Mouse (Mus musculus) liver, postnatal 0 days (tissue): ENCODE measurements around the gene Cyp46a1. TPM values are rescaled to one million over a fixed set of nuclear protein-coding genes. Genes with fewer than 3 reads are reported as not detected.

ENCODE experiments used
- ATAC-seq: fragments of 200-750 bp; cut with Nextera tagmentation; 2 replicates; pipeline ENCODE4 v1.8.0; 2017; ENCODE audit warnings: mild to moderate bottlenecking, moderate library complexity
- DNase-seq: peaks from one replicate; pipeline ENCODE4 v3.0.0-alpha.2; 2016
- H3K27ac ChIP-seq: fragments of 300-500 bp; sonication (generic); 2 replicates; pipeline ENCODE4 v1.5.1; 2014; ENCODE audit warnings: antibody characterized with exemption, moderate library complexity, mild to moderate bottlenecking, low read depth
- H3K27me3 ChIP-seq: fragments of 300-500 bp; sonication (generic); 2 replicates; pipeline ENCODE4 v1.6.1; 2014; ENCODE audit warnings: low read length, control low read depth, mixed read lengths; ENCODE audit not compliant: insufficient read depth
- H3K36me3 ChIP-seq: fragments of 300-500 bp; sonication (generic); replicated peaks from 2 replicates; pipeline ENCODE4 v1.6.1; 2014; ENCODE audit warnings: mild to moderate bottlenecking, control low read depth, low read length, moderate library complexity, mixed read lengths; ENCODE audit not compliant: insufficient read depth
- H3K4me1 ChIP-seq: fragments of 300-500 bp; sonication (generic); 2 replicates; pipeline ENCODE4 v1.6.1; 2014; ENCODE audit warnings: antibody characterized with exemption, mild to moderate bottlenecking, control low read depth; ENCODE audit not compliant: insufficient read depth
- H3K4me2 ChIP-seq: fragments of 300-500 bp; sonication (generic); 2 replicates; pipeline ENCODE4 v1.6.1; 2014; ENCODE audit warnings: low read depth, mild to moderate bottlenecking, low read length, moderate library complexity, mixed read lengths
- H3K4me3 ChIP-seq: fragments of 300-500 bp; sonication (generic); 2 replicates; pipeline ENCODE4 v1.5.1; 2014; ENCODE audit warnings: low read depth, low read length
- H3K9ac ChIP-seq: fragments of 300-500 bp; sonication (generic); replicated peaks from 2 replicates; pipeline ENCODE4 v1.6.1; 2014; ENCODE audit warnings: mild to moderate bottlenecking, moderate library complexity
- H3K9me3 ChIP-seq: fragments of 300-500 bp; sonication (generic); 2 replicates; pipeline ENCODE4 v1.6.1; 2016; ENCODE audit warnings: mild to moderate bottlenecking, control low read depth, low read length, mixed read lengths
- CTCF ChIP-seq: sonication (generic); IDR thresholded peaks from 2 replicates; pipeline ENCODE4 v1.5.1; 2016; ENCODE audit warnings: antibody characterized with exemption, low read depth
- EP300 ChIP-seq: IDR thresholded peaks from 2 replicates; pipeline ENCODE4 v1.6.1; 2016; ENCODE audit warnings: antibody characterized with exemption, low read depth, mild to moderate bottlenecking
- WGBS: fragments of 180-500 bp; shearing (Covaris S2); extraction: QIAGEN DNeasy Blood & Tissue Kit; methylation state at CpG from one replicate; pipeline ENCODE4 v1.1.7; 2014; ENCODE audit not compliant: insufficient replicate concordance; 5-methylcytosine and 5-hydroxymethylcytosine counted together
- polyA plus RNA-seq: library from polyadenylated mRNA; unstranded; fragments of >200 nt; fragmentation: Nextera tagmentation; extraction: Ambion mirVana; gene quantifications from 2 replicates; pipeline ENCODE4 v1.2.1, GENCODE M21; 2015

Gene Cyp46a1
- polyA plus RNA-seq, 1 experiment from 2014 or later, result 0.23 TPM

DNA sequence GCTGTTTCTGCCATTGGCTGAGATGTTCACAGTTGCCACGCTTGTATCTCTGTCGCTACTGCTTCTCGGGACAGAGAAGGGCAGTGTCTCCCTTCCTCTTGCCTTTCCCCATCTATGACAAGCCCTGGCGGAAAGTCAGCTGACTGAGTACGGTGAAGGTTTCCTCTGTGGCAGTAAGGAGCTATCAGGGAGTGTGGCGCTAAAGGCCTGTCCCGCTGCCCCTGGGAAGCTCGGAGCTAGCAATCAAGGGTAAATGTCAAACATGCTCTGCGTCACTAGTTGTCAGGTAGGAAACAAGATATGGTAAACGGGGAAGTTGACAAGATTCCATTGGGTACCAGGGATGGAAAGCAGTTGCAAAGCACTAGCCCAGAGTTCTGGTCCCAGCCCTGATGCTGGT, 18.4 kb upstream of the Cyp46a1 start:
- WGBS, result 40% methylated on average over 10 of the region's 10 CpGs
- H3K4me2 ChIP-seq, result no peak overlapping the region
- no peaks in the 10 kb centered on the region for H3K36me3 ChIP-seq
- TF ChIP-seq EP300, result no peak
- no peak for TF ChIP-seq CTCF
- peaks cover 45% of the 10 kb centered on the region for H3K27me3 ChIP-seq
- peaks cover 6% of the 10 kb centered on the region; the same call in 1 of the 2 replicates for H3K4me1 ChIP-seq
- no peak for DNase-seq
- no peak overlapping the region for H3K9ac ChIP-seq
- ATAC-seq, result no peak
- H3K27ac ChIP-seq, result no peak overlapping the region
- no peak overlapping the region for H3K4me3 ChIP-seq
- H3K9me3 ChIP-seq, result no peaks in the 10 kb centered on the region

DNA sequence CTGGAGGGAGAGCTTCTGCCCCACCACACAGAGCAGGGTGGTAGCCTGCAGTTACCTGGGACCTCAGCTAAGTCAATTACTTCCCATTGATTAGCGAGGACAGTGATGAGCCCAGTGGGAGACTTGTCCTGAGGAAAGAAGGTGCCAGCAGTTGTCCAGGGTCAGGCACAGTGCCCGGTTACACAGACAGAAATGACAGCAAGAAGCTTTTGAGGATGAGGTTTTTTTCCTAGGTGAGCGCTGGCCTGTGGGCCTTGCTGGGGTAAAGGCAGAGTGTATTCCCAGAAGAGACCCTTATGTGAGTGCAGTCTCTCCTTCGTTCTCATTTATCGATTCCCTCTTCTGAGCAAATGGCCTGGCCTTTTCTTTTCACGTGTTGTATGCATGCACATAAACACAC, 17.5 kb upstream of the Cyp46a1 start:
- Histone ChIP-seq H3K9me3 (no peaks in the 10 kb centered on the region), H3K9ac (no peak overlapping the region), H3K4me1 (peaks cover 6% of the 10 kb centered on the region; the same call in 1 of the 2 replicates), H3K4me3 (no peak overlapping the region), H3K4me2 (no peak overlapping the region), H3K36me3 (no peaks in the 10 kb centered on the region), H3K27ac (no peak overlapping the region), H3K27me3 (peaks cover 45% of the 10 kb centered on the region)
- 31% methylated on average over 6 of the region's 6 CpGs for WGBS
- DNase-seq (no peak), ATAC-seq (no peak)
- TF ChIP-seq CTCF (no peak), EP300 (no peak)

- no peak overlapping the region for H3K4me3 ChIP-seq
- DNase-seq (no peak), ATAC-seq (no peak)
- peaks cover 45% of the 10 kb centered on the region for H3K27me3 ChIP-seq
- H3K4me2 ChIP-seq, result no peak overlapping the region
- H3K27ac ChIP-seq, result no peak overlapping the region
- no peaks in the 10 kb centered on the region for H3K9me3 ChIP-seq
- H3K4me1 ChIP-seq, result peaks cover 6% of the 10 kb centered on the region; the same call in 1 of the 2 replicates
- TF ChIP-seq CTCF, result no peak
- TF ChIP-seq EP300, result no peak
- WGBS, result 8% methylated on average over 9 of the region's 9 CpGs
- no peaks in the 10 kb centered on the region for H3K36me3 ChIP-seq
- no peak overlapping the region for H3K9ac ChIP-seq
Measured at GRCm38 (mm10) chr12:108317201-108317738, 16.9 kb upstream of the Cyp46a1 start.

- Histone ChIP-seq H3K9me3 (no peaks in the 10 kb centered on the region), H3K4me3 (no peak overlapping the region), H3K4me1 (peaks cover 4% of the 10 kb centered on the region; the same call in 1 of the 2 replicates), H3K36me3 (no peaks in the 10 kb centered on the region), H3K4me2 (no peak overlapping the region), H3K27ac (no peak overlapping the region), H3K27me3 (peaks cover 45% of the 10 kb centered on the region), H3K9ac (no peak overlapping the region)
- TF ChIP-seq EP300 (no peak), CTCF (no peak)
- no peak for DNase-seq
- 16% methylated on average over 18 of the region's 18 CpGs for WGBS
- no peak for ATAC-seq
Measured at GRCm38 (mm10) chr12:108317826-108318430, 16.3 kb upstream of the Cyp46a1 start.

DNA sequence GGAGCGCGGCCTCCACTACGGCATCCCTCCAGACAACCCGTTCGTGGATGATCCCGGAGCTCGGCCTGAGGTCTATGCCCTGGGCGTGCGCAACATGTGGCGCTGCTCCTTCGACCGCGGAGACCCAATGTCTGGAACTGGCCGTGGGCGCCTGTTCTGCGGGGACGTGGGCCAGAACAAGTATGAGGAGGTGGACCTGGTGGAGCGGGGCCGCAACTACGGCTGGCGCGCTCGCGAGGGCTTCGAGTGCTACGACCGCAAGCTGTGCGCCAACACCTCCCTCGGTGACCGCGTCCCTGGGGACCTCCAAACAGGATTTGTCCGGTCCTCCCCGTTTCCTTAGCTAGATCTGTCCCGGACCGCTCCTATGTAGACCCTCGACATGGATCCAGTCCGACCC, 15.7 kb upstream of the Cyp46a1 start:
- ATAC-seq, result no peak
- no peak for DNase-seq

DNA sequence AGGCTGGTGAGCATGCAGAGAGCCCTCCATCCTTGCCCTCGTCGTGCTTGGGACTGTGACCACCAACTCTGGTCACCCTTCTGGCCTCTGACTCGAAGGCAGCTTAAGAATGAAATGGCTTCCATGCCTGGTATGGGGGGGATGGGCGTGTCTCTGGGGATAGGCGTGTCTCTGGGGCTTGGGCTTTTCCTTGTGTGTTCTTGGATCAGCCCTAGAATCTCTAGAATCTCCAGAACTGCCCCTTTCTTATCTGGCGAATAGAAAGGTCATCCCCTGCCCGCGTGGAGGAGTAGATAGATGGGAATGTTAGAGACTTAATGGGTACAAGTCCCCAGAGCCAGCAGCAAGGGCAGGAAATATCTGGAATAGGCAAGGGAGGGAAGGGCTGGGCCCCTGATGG, 14.1 kb upstream of the Cyp46a1 start:
- 21% methylated on average over 8 of the region's 8 CpGs for WGBS
- Histone ChIP-seq H3K27me3 (peaks cover 45% of the 10 kb centered on the region), H3K4me3 (no peak overlapping the region), H3K9me3 (no peaks in the 10 kb centered on the region), H3K36me3 (no peaks in the 10 kb centered on the region), H3K9ac (no peak overlapping the region), H3K4me2 (no peak overlapping the region), H3K27ac (no peak overlapping the region), H3K4me1 (no peaks in the 10 kb centered on the region)
- DNase-seq (no peak), ATAC-seq (no peak)
- TF ChIP-seq CTCF (no peak), EP300 (no peak)

More for the DNA sequence above, 15.7 kb upstream of the Cyp46a1 start:
- Histone ChIP-seq H3K4me1 (no peaks in the 10 kb centered on the region), H3K9me3 (no peaks in the 10 kb centered on the region), H3K27me3 (peaks cover 45% of the 10 kb centered on the region), H3K36me3 (no peaks in the 10 kb centered on the region), H3K4me2 (no peak overlapping the region), H3K4me3 (no peak overlapping the region), H3K9ac (no peak overlapping the region), H3K27ac (no peak overlapping the region)
- TF ChIP-seq EP300 (no peak), CTCF (no peak)
- WGBS, result 8% methylated on average over 21 of the region's 37 CpGs
